Mouse (Mus musculus): Measurements from ENCODE around the gene Bmp15. TPM values are rescaled to one million over a fixed set of nuclear protein-coding genes. Genes with fewer than 3 reads are reported as not detected.

Gene Bmp15
- polyA plus RNA-seq (2012; rRNA removed): not detected in 2 replicates

DNA sequence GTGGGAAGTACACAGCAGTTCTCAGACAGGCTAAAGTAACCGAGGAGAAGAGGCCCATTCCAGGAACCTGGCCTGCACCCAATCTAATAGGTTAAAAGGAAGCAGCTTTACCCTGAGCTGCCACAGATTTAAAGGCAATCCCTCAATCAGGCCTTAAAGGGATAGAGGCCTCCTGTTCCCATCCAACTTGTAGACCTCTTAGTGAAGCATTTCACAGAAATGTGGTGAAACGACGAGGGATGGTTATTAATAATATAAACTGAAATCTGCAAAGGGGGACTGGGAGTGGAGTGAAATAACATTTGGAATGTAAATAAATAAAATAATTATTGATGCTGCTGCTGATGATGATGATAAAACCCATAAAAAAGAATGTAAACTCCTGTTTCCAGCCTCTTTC lies at the start of gene Bmp15:
Gene Bmp15, minus strand, starts transcription at position 101 of the 400 bp plus-strand sequence.
- no peak for DNase-seq (ENCODE audit: low read depth, low spot score)
- 58% methylated on average over 3 of the region's 3 CpGs for WGBS

GRCm38 (mm10) chrX:6368822-6369221 lies 48.3 kb upstream of the Bmp15 start:
- 73% methylated on average over 1 of the region's 1 CpGs for WGBS
- DNase-seq (ENCODE audit: low read depth, low spot score): no peak

GRCm38 (mm10) chrX:6357503-6358114 lies 37.1 kb upstream of the Bmp15 start:
- WGBS: 73% methylated on average over 6 of the region's 6 CpGs
- no peak for DNase-seq (ENCODE audit: low read depth, low spot score)

GRCm38 (mm10) chrX:6356876-6357275 lies 36.4 kb upstream of the Bmp15 start:
- no peak for DNase-seq (ENCODE audit: low read depth, low spot score)
- WGBS: 83% methylated on average over 3 of the region's 3 CpGs

DNA sequence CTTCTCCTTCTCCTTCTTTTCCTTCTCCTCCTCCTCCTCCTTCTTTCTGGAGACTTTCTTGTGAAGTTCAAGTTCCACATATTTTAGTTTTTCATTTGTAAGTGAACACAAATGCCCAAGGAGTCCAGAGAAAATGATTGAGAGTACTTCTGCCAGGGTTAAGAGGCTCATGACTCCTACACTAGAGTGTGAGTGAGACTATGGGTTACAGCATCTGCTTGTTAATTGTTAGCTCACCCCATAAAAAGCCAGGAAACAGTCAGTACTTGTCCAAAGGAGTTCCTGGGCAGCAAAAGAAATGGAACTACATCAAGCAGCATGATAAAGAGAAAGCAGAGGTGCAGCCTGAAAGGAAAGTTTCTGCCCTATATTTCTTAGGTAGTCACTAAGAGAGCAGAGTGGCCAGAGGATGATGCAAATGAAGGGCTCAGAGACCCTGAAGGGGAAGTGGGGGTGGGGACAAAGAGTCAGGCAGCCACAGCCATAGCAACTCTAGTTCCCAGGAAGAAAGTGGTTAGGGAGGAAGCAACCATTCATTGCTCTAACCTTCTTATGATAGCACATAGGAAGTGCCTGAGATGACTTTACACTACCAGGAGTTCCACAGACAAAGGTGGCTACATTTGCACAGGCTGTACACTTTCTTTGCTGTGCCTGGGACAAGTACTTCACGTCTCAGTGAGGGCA lies 24.9 kb upstream of the Bmp15 start:
- WGBS: 18% methylated on average over 1 of the region's 1 CpGs

GRCm38 (mm10) chrX:6324056-6324455 lies 3.5 kb upstream of the Bmp15 start:
- WGBS: 21% methylated on average over 1 of the region's 1 CpGs
- no peak for DNase-seq (ENCODE audit: low read depth, low spot score)

More for the DNA sequence above, 24.9 kb upstream of the Bmp15 start:
- no peak for DNase-seq (ENCODE audit: low read depth, low spot score)

GRCm38 (mm10) chrX:6317747-6318146 lies 2.8 kb downstream of the Bmp15 start:
- DNase-seq (ENCODE audit: low read depth, low spot score): no peak

More at GRCm38 (mm10) chrX:6317747-6318146, 2.8 kb downstream of the Bmp15 start:
- WGBS: 59% methylated on average over 1 of the region's 1 CpGs

Other genes starting within 250 kb of the Bmp15 start
- not detected in 2 replicates for gene AU022751, start 237.3 kb downstream of the Bmp15 start, polyA plus RNA-seq (2012; rRNA removed)
- gene Nudt10, start 147.7 kb downstream of the Bmp15 start, polyA plus RNA-seq (2012; rRNA removed): 0.11 and 0.20 TPM in 2 replicates
- gene Shroom4, start 79.1 kb upstream of the Bmp15 start, polyA plus RNA-seq (2012; rRNA removed): 0.40 and 0.45 TPM in 2 replicates

Measured in large intestine, adult 2 months (tissue).